Mouse (Mus musculus): ENCODE results near the gene Pigk. TPM values are rescaled to one million over a fixed set of nuclear protein-coding genes. Genes with fewer than 3 reads are reported as not detected.

Gene Pigk
- polyA plus RNA-seq, 1 experiment from 2014 or later, result 55.8 TPM

GRCm38 (mm10) chr3:152951634-152952545, 238.0 kb downstream of the Pigk start:
- no peak overlapping the region for H3K9ac ChIP-seq
- no peaks in the 10 kb centered on the region for H3K36me3 ChIP-seq (replicated peaks; ENCODE audit: control insufficient read depth, insufficient read depth)
- no peaks in the 10 kb centered on the region for H3K27me3 ChIP-seq (ENCODE audit: control insufficient read depth, insufficient read depth, low read length)
- H3K4me1 ChIP-seq (replicated peaks; ENCODE audit: control insufficient read depth, insufficient read depth, low read length), result no peaks in the 10 kb centered on the region
- ATAC-seq (ENCODE audit: low FRiP score) (no peak), DNase-seq (ENCODE audit: low spot score) (no peak)
- no peak overlapping the region for H3K4me2 ChIP-seq (replicated peaks)
- H3K27ac ChIP-seq, result no peak overlapping the region
- H3K4me3 ChIP-seq (replicated peaks; ENCODE audit: low read length), result no peak overlapping the region
- H3K9me3 ChIP-seq (ENCODE audit: control insufficient read depth, low read length), result no peaks in the 10 kb centered on the region
- 79% methylated on average over 11 of the region's 11 CpGs for WGBS

- DNase-seq (ENCODE audit: low spot score) (no peak), ATAC-seq (ENCODE audit: low FRiP score) (no peak)
- no peaks in the 10 kb centered on the region for H3K27me3 ChIP-seq (ENCODE audit: control insufficient read depth, insufficient read depth, low read length)
- 79% methylated on average over 5 of the region's 5 CpGs for WGBS
- no peaks in the 10 kb centered on the region for H3K4me1 ChIP-seq (replicated peaks; ENCODE audit: control insufficient read depth, insufficient read depth, low read length)
- H3K36me3 ChIP-seq (replicated peaks; ENCODE audit: control insufficient read depth, insufficient read depth), result no peaks in the 10 kb centered on the region
- H3K4me2 ChIP-seq (replicated peaks), result no peak overlapping the region
- no peak overlapping the region for H3K27ac ChIP-seq
- H3K9ac ChIP-seq, result no peak overlapping the region
- H3K9me3 ChIP-seq (ENCODE audit: control insufficient read depth, low read length), result no peaks in the 10 kb centered on the region
- no peak overlapping the region for H3K4me3 ChIP-seq (replicated peaks; ENCODE audit: low read length)
These were observed 242.1 kb downstream of the Pigk start for GRCm38 (mm10) chr3:152956038-152956437.

GRCm38 (mm10) chr3:152956771-152957170, 242.9 kb downstream of the Pigk start:
- H3K27ac ChIP-seq, result no peak overlapping the region
- no peaks in the 10 kb centered on the region for H3K9me3 ChIP-seq (ENCODE audit: control insufficient read depth, low read length)
- WGBS, result 91% methylated on average over 4 of the region's 4 CpGs
- H3K9ac ChIP-seq, result no peak overlapping the region
- H3K36me3 ChIP-seq (replicated peaks; ENCODE audit: control insufficient read depth, insufficient read depth), result no peaks in the 10 kb centered on the region
- H3K4me1 ChIP-seq (replicated peaks; ENCODE audit: control insufficient read depth, insufficient read depth, low read length), result no peaks in the 10 kb centered on the region
- no peak for DNase-seq (ENCODE audit: low spot score)
- ATAC-seq (ENCODE audit: low FRiP score), result no peak
- H3K27me3 ChIP-seq (ENCODE audit: control insufficient read depth, insufficient read depth, low read length), result no peaks in the 10 kb centered on the region
- no peak overlapping the region for H3K4me2 ChIP-seq (replicated peaks)
- H3K4me3 ChIP-seq (replicated peaks; ENCODE audit: low read length), result no peak overlapping the region

GRCm38 (mm10) chr3:152958358-152959150, 244.7 kb downstream of the Pigk start:
- Histone ChIP-seq H3K27ac (no peak overlapping the region), H3K9me3 (ENCODE audit: control insufficient read depth, low read length) (no peaks in the 10 kb centered on the region)
- ATAC-seq (ENCODE audit: low FRiP score), result no peak

GRCm38 (mm10) chr3:152961855-152962376, 248.0 kb downstream of the Pigk start:
- Histone ChIP-seq H3K9me3 (ENCODE audit: control insufficient read depth, low read length) (no peaks in the 10 kb centered on the region), H3K36me3 (replicated peaks; ENCODE audit: control insufficient read depth, insufficient read depth) (no peaks in the 10 kb centered on the region), H3K4me2 (replicated peaks) (no peak overlapping the region), H3K9ac (no peak overlapping the region), H3K4me1 (replicated peaks; ENCODE audit: control insufficient read depth, insufficient read depth, low read length) (no peaks in the 10 kb centered on the region), H3K27ac (no peak overlapping the region), H3K27me3 (ENCODE audit: control insufficient read depth, insufficient read depth, low read length) (no peaks in the 10 kb centered on the region), H3K4me3 (replicated peaks; ENCODE audit: low read length) (no peak overlapping the region)
- DNase-seq (ENCODE audit: low spot score) (no peak), ATAC-seq (ENCODE audit: low FRiP score) (no peak)
- WGBS, result 77% methylated on average over 10 of the region's 10 CpGs

More at GRCm38 (mm10) chr3:152958358-152959150, 244.7 kb downstream of the Pigk start:
- DNase-seq (ENCODE audit: low spot score), result peak; percentile 61
- Histone ChIP-seq H3K9ac (no peak overlapping the region), H3K36me3 (replicated peaks; ENCODE audit: control insufficient read depth, insufficient read depth) (no peaks in the 10 kb centered on the region), H3K27me3 (ENCODE audit: control insufficient read depth, insufficient read depth, low read length) (no peaks in the 10 kb centered on the region), H3K4me1 (replicated peaks; ENCODE audit: control insufficient read depth, insufficient read depth, low read length) (no peaks in the 10 kb centered on the region), H3K4me3 (replicated peaks; ENCODE audit: low read length) (no peak overlapping the region), H3K4me2 (replicated peaks) (no peak overlapping the region)
- WGBS, result 73% methylated on average over 11 of the region's 11 CpGs

GRCm38 (mm10) chr3:152969774-152970347, 256.0 kb downstream of the Pigk start:
- DNase-seq (ENCODE audit: low spot score) (no peak), ATAC-seq (ENCODE audit: low FRiP score) (no peak)
- Histone ChIP-seq H3K4me1 (replicated peaks; ENCODE audit: control insufficient read depth, insufficient read depth, low read length) (peaks cover 14% of the 10 kb centered on the region; the same call in 1 of the 2 replicates), H3K9me3 (ENCODE audit: control insufficient read depth, low read length) (no peaks in the 10 kb centered on the region), H3K9ac (no peak overlapping the region), H3K27ac (no peak overlapping the region; the same call in 1 of the 2 replicates), H3K4me2 (replicated peaks) (no peak overlapping the region), H3K27me3 (ENCODE audit: control insufficient read depth, insufficient read depth, low read length) (no peaks in the 10 kb centered on the region), H3K4me3 (replicated peaks; ENCODE audit: low read length) (no peak overlapping the region), H3K36me3 (replicated peaks; ENCODE audit: control insufficient read depth, insufficient read depth) (peaks cover 13% of the 10 kb centered on the region; the same call in 1 of the 2 replicates)
- 67% methylated on average over 16 of the region's 16 CpGs for WGBS

- WGBS, result 88% methylated on average over 4 of the region's 4 CpGs
- no peak overlapping the region for H3K4me3 ChIP-seq (replicated peaks; ENCODE audit: low read length)
- ATAC-seq (ENCODE audit: low FRiP score) (no peak), DNase-seq (ENCODE audit: low spot score) (no peak)
- H3K27me3 ChIP-seq (ENCODE audit: control insufficient read depth, insufficient read depth, low read length), result no peaks in the 10 kb centered on the region
- no peaks in the 10 kb centered on the region for H3K9me3 ChIP-seq (ENCODE audit: control insufficient read depth, low read length)
- peaks cover 13% of the 10 kb centered on the region; the same call in 1 of the 2 replicates for H3K36me3 ChIP-seq (replicated peaks; ENCODE audit: control insufficient read depth, insufficient read depth)
- H3K4me1 ChIP-seq (replicated peaks; ENCODE audit: control insufficient read depth, insufficient read depth, low read length), result peaks cover 14% of the 10 kb centered on the region; the same call in 1 of the 2 replicates
- no peak overlapping the region; the same call in 1 of the 2 replicates for H3K27ac ChIP-seq
- H3K9ac ChIP-seq, result no peak overlapping the region
- no peak overlapping the region for H3K4me2 ChIP-seq (replicated peaks)
These were observed 257.5 kb downstream of the Pigk start for GRCm38 (mm10) chr3:152971373-152971772.

GRCm38 (mm10) chr3:152979481-152980092, 265.7 kb downstream of the Pigk start:
- H3K9ac ChIP-seq, result peak overlapping the region; percentile 68; the same call in 1 of the 2 replicates
- H3K27me3 ChIP-seq (ENCODE audit: control insufficient read depth, insufficient read depth, low read length), result no peaks in the 10 kb centered on the region
- peak overlapping the region; percentile 46 for H3K4me3 ChIP-seq (replicated peaks; ENCODE audit: low read length)
- H3K9me3 ChIP-seq (ENCODE audit: control insufficient read depth, low read length), result no peaks in the 10 kb centered on the region
- peaks cover 28% of the 10 kb centered on the region for H3K4me1 ChIP-seq (replicated peaks; ENCODE audit: control insufficient read depth, insufficient read depth, low read length)
- peak overlapping the region; percentile 72 for H3K4me2 ChIP-seq (replicated peaks)
- no peak for DNase-seq (ENCODE audit: low spot score)
- no peak overlapping the region for H3K27ac ChIP-seq
- WGBS, result 71% methylated on average over 11 of the region's 11 CpGs
- ATAC-seq (ENCODE audit: low FRiP score), result no peak
- H3K36me3 ChIP-seq (replicated peaks; ENCODE audit: control insufficient read depth, insufficient read depth), result no peaks in the 10 kb centered on the region

Measured in hindbrain, embryonic 14.5 days (tissue).